Mouse (Mus musculus) ES-Bruce4 (cell line): ENCODE measurements around the gene Cacna2d2. TPM values are rescaled to one million over a fixed set of nuclear protein-coding genes. Genes with fewer than 3 reads are reported as not detected.

ENCODE experiments used
- H3K27ac ChIP-seq: 2 replicates; pipeline ENCODE4 v1.5.1; 2012; ENCODE audit warnings: low read length, inconsistent platforms; ENCODE audit not compliant: insufficient read depth
- H3K27me3 ChIP-seq: 2 replicates; pipeline ENCODE4 v1.6.1; 2012; ENCODE audit warnings: mild to moderate bottlenecking, low read length, inconsistent platforms; ENCODE audit not compliant: control insufficient read depth, poor library complexity, insufficient read depth, severe bottlenecking
- H3K36me3 ChIP-seq: 2 replicates; pipeline ENCODE4 v1.6.1; 2012; ENCODE audit warnings: inconsistent platforms, mild to moderate bottlenecking, low read length, moderate library complexity; ENCODE audit not compliant: control insufficient read depth, poor library complexity, insufficient read depth, severe bottlenecking
- H3K4me1 ChIP-seq: one replicate; pipeline ENCODE4 v1.8.1; 2011; ENCODE audit warnings: low read length; ENCODE audit not compliant: control insufficient read depth, insufficient read depth
- H3K4me3 ChIP-seq: 2 replicates; pipeline ENCODE4 v1.5.1; 2011; ENCODE audit warnings: low read depth, mild to moderate bottlenecking, low read length
- H3K9ac ChIP-seq: 2 replicates; pipeline ENCODE4 v1.6.1; 2012; ENCODE audit warnings: low read depth, mild to moderate bottlenecking, inconsistent platforms; ENCODE audit not compliant: poor library complexity, severe bottlenecking
- H3K9me3 ChIP-seq: replicated peaks from 2 replicates; pipeline ENCODE4 v1.6.1; 2012; ENCODE audit warnings: mild to moderate bottlenecking, low read length, inconsistent platforms; ENCODE audit not compliant: control insufficient read depth, poor library complexity, insufficient read depth, severe bottlenecking
- CTCF ChIP-seq: IDR thresholded peaks from one replicate; pipeline ENCODE4 v1.8.1; 2011; ENCODE audit warnings: low read depth, low read length
- EP300 ChIP-seq: IDR thresholded peaks from 2 replicates; pipeline ENCODE4 v1.6.1; 2011; ENCODE audit warnings: low read depth, low read length; ENCODE audit not compliant: insufficient read depth
- POLR2A ChIP-seq: IDR thresholded peaks from one replicate; pipeline ENCODE4 v1.8.1; 2011; ENCODE audit warnings: low read length; ENCODE audit not compliant: insufficient read depth
- polyA plus RNA-seq: library from polyadenylated mRNA; stranded (reverse); fragments of >200 nt; gene quantifications from 2 replicates; pipeline ENCODE4 v1.2.4, GENCODE M21; 2011; ENCODE audit warnings: low read depth; ENCODE audit not compliant: missing spikeins, insufficient read depth, insufficient read length

The Cacna2d2 gene
- polyA plus RNA-seq, 1 experiment: 3.2 TPM

DNA sequence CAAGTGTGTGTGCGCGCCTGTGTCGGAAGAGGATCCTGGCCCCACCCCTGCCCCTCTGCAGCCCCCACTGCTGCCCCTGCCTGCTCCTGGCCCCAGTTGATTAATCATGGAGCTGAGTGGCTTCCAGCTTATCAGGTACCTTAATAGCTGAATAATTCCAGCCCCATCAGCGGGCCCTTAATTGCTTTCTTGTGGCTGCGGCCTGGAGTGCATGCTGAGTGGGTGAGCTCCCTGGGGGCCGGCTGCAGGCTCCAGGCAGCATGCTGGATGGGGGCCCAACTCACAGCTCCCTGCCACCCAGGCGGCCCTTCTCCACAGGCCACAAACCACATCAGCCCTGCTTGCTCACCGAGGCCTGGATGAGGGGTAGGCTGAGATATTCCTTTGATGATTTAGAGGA, 112.0 kb downstream of the Cacna2d2 start:
- Histone ChIP-seq H3K4me3 (no peak overlapping the region), H3K36me3 (no peaks in the 10 kb centered on the region), H3K4me1 (no peaks in the 10 kb centered on the region), H3K9ac (no peak overlapping the region), H3K27me3 (no peaks in the 10 kb centered on the region), H3K27ac (no peak overlapping the region), H3K9me3 (no peaks in the 10 kb centered on the region)
- TF ChIP-seq CTCF: no peak
- no peak for TF ChIP-seq POLR2A
- TF ChIP-seq EP300: no peak

DNA sequence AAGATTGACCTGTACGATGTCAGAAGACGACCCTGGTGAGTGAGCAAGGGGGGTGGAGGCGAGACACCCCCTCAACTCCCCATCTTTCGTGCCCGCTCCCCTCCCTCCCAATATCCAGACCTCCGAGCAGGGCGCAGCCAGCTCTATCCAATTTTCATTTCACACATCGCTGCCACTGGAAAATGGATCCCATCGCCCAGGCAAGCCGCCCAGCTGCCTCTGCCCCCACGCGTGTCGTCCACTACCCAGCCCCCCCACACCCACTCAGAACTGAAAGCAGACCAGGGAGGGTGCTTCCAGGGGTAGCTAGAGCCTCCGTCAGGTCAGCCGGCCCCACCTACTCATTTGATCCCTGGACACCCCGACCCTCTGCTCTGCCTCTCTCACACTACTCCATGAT, 112.9 kb downstream of the Cacna2d2 start:
- no peaks in the 10 kb centered on the region for H3K9me3 ChIP-seq
- no peaks in the 10 kb centered on the region for H3K4me1 ChIP-seq
- H3K36me3 ChIP-seq: no peaks in the 10 kb centered on the region
- H3K27ac ChIP-seq: no peak overlapping the region
- no peaks in the 10 kb centered on the region for H3K27me3 ChIP-seq
- no peak overlapping the region for H3K4me3 ChIP-seq
- no peak overlapping the region for H3K9ac ChIP-seq
- TF ChIP-seq CTCF: no peak
- no peak for TF ChIP-seq EP300
- no peak for TF ChIP-seq POLR2A

DNA sequence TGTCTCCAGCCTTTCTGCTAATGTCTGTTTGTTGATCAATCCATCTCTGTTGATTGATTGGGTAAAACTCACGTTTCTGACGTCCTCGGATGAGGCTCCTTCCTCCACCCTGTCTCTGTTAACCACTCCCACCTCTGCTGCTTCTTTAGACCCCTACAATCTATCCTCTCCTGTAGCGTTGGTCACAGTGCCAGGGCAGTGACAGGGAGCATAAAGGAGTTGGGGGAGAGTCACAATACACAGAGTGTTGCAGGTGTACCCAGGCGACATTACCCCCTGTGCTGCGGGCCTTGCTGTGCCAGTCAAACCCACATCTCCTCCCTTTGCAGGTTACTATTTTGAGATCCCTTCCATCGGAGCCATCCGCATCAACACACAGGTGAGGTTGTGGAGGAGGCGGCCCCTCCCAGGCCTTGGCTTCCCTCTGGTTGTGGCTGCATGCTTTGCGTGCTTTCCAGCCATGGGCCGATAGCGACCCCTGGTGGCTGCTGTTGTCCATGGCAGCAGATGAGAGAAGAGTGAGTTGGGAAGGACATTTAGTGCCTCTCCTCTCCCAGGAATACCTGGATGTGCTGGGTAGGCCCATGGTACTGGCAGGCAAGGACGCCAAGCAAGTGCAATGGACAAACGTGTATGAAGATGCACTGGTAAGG, 115.0 kb downstream of the Cacna2d2 start:
- Histone ChIP-seq H3K9ac (no peak overlapping the region), H3K4me1 (no peaks in the 10 kb centered on the region), H3K27me3 (no peaks in the 10 kb centered on the region), H3K9me3 (no peaks in the 10 kb centered on the region), H3K36me3 (no peaks in the 10 kb centered on the region), H3K4me3 (no peak overlapping the region), H3K27ac (no peak overlapping the region)
- TF ChIP-seq CTCF: peak; percentile 100
- TF ChIP-seq EP300: 0 out of 2 replicates have a peak, but pooled peaks have one; percentile 52
- no peak for TF ChIP-seq POLR2A

DNA sequence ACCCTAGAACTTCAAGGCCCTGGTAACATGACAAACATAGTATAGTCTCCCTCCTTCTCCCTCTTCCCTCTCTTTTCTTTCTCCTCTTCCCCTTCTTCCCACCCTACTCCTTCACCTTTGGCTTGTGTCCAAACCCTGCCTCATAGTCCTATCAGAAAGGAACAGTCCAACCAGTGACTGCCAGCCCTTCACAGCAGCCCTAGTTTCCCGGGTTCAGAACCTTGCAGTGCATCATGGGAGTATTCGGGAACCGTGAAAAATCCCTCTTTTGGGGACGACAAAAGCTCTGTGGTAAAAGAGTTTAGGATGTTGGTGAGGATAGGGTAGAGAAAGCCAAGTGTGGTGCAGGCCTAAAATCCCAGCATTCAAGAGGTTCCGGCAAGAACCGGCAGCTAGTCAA, 120.9 kb downstream of the Cacna2d2 start:
- Histone ChIP-seq H3K27me3 (no peaks in the 10 kb centered on the region), H3K9ac (no peak overlapping the region), H3K4me1 (peaks cover 8% of the 10 kb centered on the region), H3K4me3 (no peak overlapping the region), H3K9me3 (no peaks in the 10 kb centered on the region), H3K36me3 (no peaks in the 10 kb centered on the region), H3K27ac (no peak overlapping the region)
- TF ChIP-seq EP300 (no peak), POLR2A (no peak), CTCF (no peak)

DNA sequence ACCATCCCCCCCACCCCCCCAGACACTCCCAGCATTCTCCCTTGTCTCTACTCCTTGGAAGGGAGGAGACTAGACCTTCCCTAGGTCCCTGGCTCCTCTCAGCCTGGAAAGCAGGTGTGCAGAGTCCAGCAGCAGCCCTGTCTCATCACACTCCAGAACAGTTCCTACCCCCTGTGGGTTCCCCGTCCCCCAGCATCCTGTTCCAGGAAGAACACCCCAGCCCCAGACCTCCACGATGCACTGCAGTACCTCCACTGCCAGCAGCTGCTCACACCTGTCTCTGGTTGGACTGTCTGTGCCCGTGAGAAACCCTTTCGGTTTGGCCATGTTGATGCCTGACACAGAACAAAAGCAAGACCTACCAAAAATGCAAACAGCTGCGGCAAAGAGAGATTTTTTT, 121.8 kb downstream of the Cacna2d2 start:
- Histone ChIP-seq H3K27ac (no peak overlapping the region), H3K4me3 (no peak overlapping the region), H3K9me3 (no peaks in the 10 kb centered on the region), H3K36me3 (no peaks in the 10 kb centered on the region), H3K4me1 (peaks cover 8% of the 10 kb centered on the region), H3K9ac (peak overlapping the region; percentile 49; the same call in 1 of the 2 replicates), H3K27me3 (no peaks in the 10 kb centered on the region)
- TF ChIP-seq CTCF (no peak), POLR2A (no peak), EP300 (no peak)

DNA sequence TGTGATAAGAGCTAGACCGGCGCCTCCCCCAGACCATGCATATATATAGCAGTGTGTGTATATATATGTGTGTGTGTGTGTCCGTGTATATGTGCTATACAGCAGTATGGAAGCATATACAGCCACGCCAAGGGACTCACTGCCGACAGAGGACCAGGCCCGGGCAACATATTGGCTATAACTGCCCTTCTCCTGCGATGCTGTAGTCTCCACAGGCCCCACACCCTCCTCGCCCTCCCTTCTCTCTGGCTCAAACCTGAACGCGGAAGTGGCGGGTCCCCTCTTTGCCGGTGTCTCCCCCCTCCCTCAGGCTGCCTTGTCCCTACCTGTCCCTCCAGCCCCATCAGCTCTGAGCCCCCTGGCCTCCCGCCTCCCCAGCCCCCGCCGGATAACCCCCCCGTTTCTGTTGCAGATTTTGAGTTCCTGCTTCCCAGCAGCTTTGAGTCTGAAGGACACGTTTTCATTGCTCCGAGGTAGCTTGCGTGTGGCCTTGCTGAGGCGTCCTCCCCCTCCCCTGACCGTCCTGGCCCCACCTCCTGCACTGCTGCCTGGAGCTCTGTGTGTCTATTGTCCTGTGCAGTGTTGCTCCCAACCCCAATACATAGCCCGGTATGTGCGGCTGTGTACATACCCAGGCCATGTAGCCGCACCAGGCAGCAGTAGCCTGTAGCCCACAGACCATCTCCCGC, 122.4 kb downstream of the Cacna2d2 start:
- TF ChIP-seq EP300 (peak; percentile 63; the same call in 1 of the 2 replicates), POLR2A (no peak)
- no peaks in the 10 kb centered on the region for H3K27me3 ChIP-seq
- no peaks in the 10 kb centered on the region for H3K36me3 ChIP-seq
- H3K27ac ChIP-seq: 0 out of 2 replicates have a peak overlapping the region, but pooled peaks have one; percentile 7
- H3K4me1 ChIP-seq: peaks cover 8% of the 10 kb centered on the region
- H3K4me3 ChIP-seq: peak overlapping the region; percentile 29
- H3K9ac ChIP-seq: peak overlapping the region; percentile 49
- no peaks in the 10 kb centered on the region for H3K9me3 ChIP-seq
